Mouse (Mus musculus): Measurements from ENCODE around the gene Slco2a1. TPM values are rescaled to one million over a fixed set of nuclear protein-coding genes. Genes with fewer than 3 reads are reported as not detected.

Slco2a1 gene
- polyA plus RNA-seq (2012; rRNA removed): 0.54 and 0.70 TPM in 2 replicates

- H3K27ac ChIP-seq (ENCODE audit: insufficient read depth, low read length): no peak within 1 kb of the TSS
Observed at GRCm38 (mm10) chr9:102988462-102988861, at the start of gene Slco2a1. Gene Slco2a1 (plus strand): TSS chr9:102988712.

GRCm38 (mm10) chr9:102942221-102942620, 46.3 kb upstream of the Slco2a1 start:
- H3K27ac ChIP-seq (ENCODE audit: insufficient read depth, low read length): no peak overlapping the region
- TF ChIP-seq CTCF (IDR thresholded peaks at IDR 0.05; ENCODE audit: extremely low read depth, insufficient read depth, low read length): no peak
- TF ChIP-seq POLR2A (IDR thresholded peaks at IDR 0.05; ENCODE audit: extremely low read depth, insufficient read depth, low read length): no peak
- no peaks in the 10 kb centered on the region for H3K4me1 ChIP-seq (ENCODE audit: control insufficient read depth, insufficient read depth, low read length)
- no peak overlapping the region for H3K4me3 ChIP-seq (ENCODE audit: insufficient read depth, low read length)

More at GRCm38 (mm10) chr9:102988462-102988861, at the start of gene Slco2a1:
- TF ChIP-seq POLR2A (IDR thresholded peaks at IDR 0.05; ENCODE audit: extremely low read depth, insufficient read depth, low read length): no peak
- TF ChIP-seq CTCF (IDR thresholded peaks at IDR 0.05; ENCODE audit: extremely low read depth, insufficient read depth, low read length): no peak
- Histone ChIP-seq H3K4me1 (ENCODE audit: control insufficient read depth, insufficient read depth, low read length) (no peaks in the 10 kb centered on the region), H3K4me3 (ENCODE audit: insufficient read depth, low read length) (no peak within 1 kb of the TSS)

- Histone ChIP-seq H3K4me3 (ENCODE audit: insufficient read depth, low read length) (no peak overlapping the region), H3K27ac (ENCODE audit: insufficient read depth, low read length) (no peak overlapping the region), H3K4me1 (ENCODE audit: control insufficient read depth, insufficient read depth, low read length) (no peaks in the 10 kb centered on the region)
- TF ChIP-seq CTCF (IDR thresholded peaks at IDR 0.05; ENCODE audit: extremely low read depth, insufficient read depth, low read length) (no peak), POLR2A (IDR thresholded peaks at IDR 0.05; ENCODE audit: extremely low read depth, insufficient read depth, low read length) (no peak)
Observed at GRCm38 (mm10) chr9:102944891-102945290, 43.6 kb upstream of the Slco2a1 start.

GRCm38 (mm10) chr9:102946469-102947015, 42.0 kb upstream of the Slco2a1 start:
- H3K27ac ChIP-seq (ENCODE audit: insufficient read depth, low read length): no peak overlapping the region
- no peaks in the 10 kb centered on the region for H3K4me1 ChIP-seq (ENCODE audit: control insufficient read depth, insufficient read depth, low read length)
- H3K4me3 ChIP-seq (ENCODE audit: insufficient read depth, low read length): no peak overlapping the region
- TF ChIP-seq CTCF (IDR thresholded peaks at IDR 0.05; ENCODE audit: extremely low read depth, insufficient read depth, low read length): no peak
- no peak for TF ChIP-seq POLR2A (IDR thresholded peaks at IDR 0.05; ENCODE audit: extremely low read depth, insufficient read depth, low read length)

GRCm38 (mm10) chr9:102948706-102949105, 39.8 kb upstream of the Slco2a1 start:
- no peaks in the 10 kb centered on the region for H3K4me1 ChIP-seq (ENCODE audit: control insufficient read depth, insufficient read depth, low read length)
- TF ChIP-seq POLR2A (IDR thresholded peaks at IDR 0.05; ENCODE audit: extremely low read depth, insufficient read depth, low read length) (no peak), CTCF (IDR thresholded peaks at IDR 0.05; ENCODE audit: extremely low read depth, insufficient read depth, low read length) (no peak)
- H3K4me3 ChIP-seq (ENCODE audit: insufficient read depth, low read length): no peak overlapping the region
- H3K27ac ChIP-seq (ENCODE audit: insufficient read depth, low read length): no peak overlapping the region

GRCm38 (mm10) chr9:102951091-102951994, 37.2 kb upstream of the Slco2a1 start:
- H3K27ac ChIP-seq (ENCODE audit: insufficient read depth, low read length): no peak overlapping the region
- TF ChIP-seq POLR2A (IDR thresholded peaks at IDR 0.05; ENCODE audit: extremely low read depth, insufficient read depth, low read length): no peak
- no peak for TF ChIP-seq CTCF (IDR thresholded peaks at IDR 0.05; ENCODE audit: extremely low read depth, insufficient read depth, low read length)
- no peak overlapping the region for H3K4me3 ChIP-seq (ENCODE audit: insufficient read depth, low read length)
- H3K4me1 ChIP-seq (ENCODE audit: control insufficient read depth, insufficient read depth, low read length): no peaks in the 10 kb centered on the region

GRCm38 (mm10) chr9:102955866-102956265, 32.6 kb upstream of the Slco2a1 start:
- H3K27ac ChIP-seq (ENCODE audit: insufficient read depth, low read length): no peak overlapping the region
- no peak overlapping the region for H3K4me3 ChIP-seq (ENCODE audit: insufficient read depth, low read length)
- TF ChIP-seq POLR2A (IDR thresholded peaks at IDR 0.05; ENCODE audit: extremely low read depth, insufficient read depth, low read length) (no peak), CTCF (IDR thresholded peaks at IDR 0.05; ENCODE audit: extremely low read depth, insufficient read depth, low read length) (no peak)
- no peaks in the 10 kb centered on the region for H3K4me1 ChIP-seq (ENCODE audit: control insufficient read depth, insufficient read depth, low read length)

- Histone ChIP-seq H3K4me3 (ENCODE audit: insufficient read depth, low read length) (no peak overlapping the region), H3K27ac (ENCODE audit: insufficient read depth, low read length) (no peak overlapping the region), H3K4me1 (ENCODE audit: control insufficient read depth, insufficient read depth, low read length) (no peaks in the 10 kb centered on the region)
- TF ChIP-seq CTCF (IDR thresholded peaks at IDR 0.05; ENCODE audit: extremely low read depth, insufficient read depth, low read length) (no peak), POLR2A (IDR thresholded peaks at IDR 0.05; ENCODE audit: extremely low read depth, insufficient read depth, low read length) (no peak)
Observed at GRCm38 (mm10) chr9:102958703-102959102, 29.8 kb upstream of the Slco2a1 start.

GRCm38 (mm10) chr9:102961356-102962092, 27.0 kb upstream of the Slco2a1 start:
- Histone ChIP-seq H3K4me3 (ENCODE audit: insufficient read depth, low read length) (no peak overlapping the region), H3K4me1 (ENCODE audit: control insufficient read depth, insufficient read depth, low read length) (no peaks in the 10 kb centered on the region), H3K27ac (ENCODE audit: insufficient read depth, low read length) (no peak overlapping the region)
- TF ChIP-seq CTCF (IDR thresholded peaks at IDR 0.05; ENCODE audit: extremely low read depth, insufficient read depth, low read length) (no peak), POLR2A (IDR thresholded peaks at IDR 0.05; ENCODE audit: extremely low read depth, insufficient read depth, low read length) (no peak)
